Mouse (Mus musculus): ENCODE data around the gene Lrrc46. TPM values are rescaled to one million over a fixed set of nuclear protein-coding genes. Genes with fewer than 3 reads are reported as not detected.

The Lrrc46 gene
- polyA plus RNA-seq, 1 experiment = 1.1 TPM

DNA sequence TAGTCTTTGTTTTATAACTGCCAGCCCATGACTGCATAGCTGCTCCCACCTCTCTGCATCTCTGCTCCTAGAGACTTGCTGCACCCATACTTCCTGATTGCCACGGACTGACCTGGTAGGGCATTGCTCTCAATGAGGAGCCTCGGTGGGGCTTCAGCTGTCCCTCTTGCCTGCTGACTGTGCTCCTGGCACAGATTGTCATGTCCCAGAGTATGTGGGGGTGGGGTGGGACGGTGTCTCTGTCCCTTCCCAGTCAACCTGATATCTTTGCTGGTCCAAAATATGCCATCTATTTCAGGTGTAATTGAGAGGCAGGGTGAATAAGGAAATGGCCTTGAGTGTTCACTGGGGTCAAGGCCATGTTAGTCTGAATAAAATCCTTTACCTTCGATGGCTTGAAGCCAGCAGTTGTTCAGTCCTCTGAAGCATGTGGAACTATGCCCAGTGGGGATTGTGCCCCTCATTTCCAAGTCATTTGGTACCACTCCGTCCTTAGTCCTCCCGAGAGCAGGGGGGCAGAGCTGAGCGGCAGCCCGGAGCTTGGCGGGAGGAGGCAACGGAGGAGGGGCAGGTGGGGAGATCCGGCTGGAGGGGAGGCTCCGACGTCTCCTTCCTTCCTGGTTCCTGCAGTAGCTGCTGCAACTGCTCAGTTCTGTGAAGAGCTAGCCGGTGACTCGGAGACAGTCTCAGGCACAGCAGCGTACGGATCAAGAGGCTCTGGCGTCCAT lies 9.2 kb upstream of the Lrrc46 start, which contains the start of gene Osbpl7:
Osbpl7 (plus strand) TSS at position 413 of the 728 bp plus-strand sequence.
- H3K27ac ChIP-seq (ENCODE audit: insufficient read depth, low read length) = no peak within 1 kb of the TSS
- peaks cover 1% of the 10 kb centered on the region; the same call in 1 of the 2 replicates for H3K4me1 ChIP-seq (ENCODE audit: control insufficient read depth, insufficient read depth, low read length)
- peak within 1 kb of the TSS; percentile 54 for H3K4me3 ChIP-seq (ENCODE audit: insufficient read depth, low read length)
- peak; percentile 84 for TF ChIP-seq POLR2A (IDR thresholded peaks at IDR 0.05; ENCODE audit: extremely low read depth, insufficient read depth, low read length)
- peak; percentile 40; the same call in 1 of the 2 replicates for TF ChIP-seq CTCF (IDR thresholded peaks at IDR 0.05; ENCODE audit: extremely low read depth, insufficient read depth, low read length)

DNA sequence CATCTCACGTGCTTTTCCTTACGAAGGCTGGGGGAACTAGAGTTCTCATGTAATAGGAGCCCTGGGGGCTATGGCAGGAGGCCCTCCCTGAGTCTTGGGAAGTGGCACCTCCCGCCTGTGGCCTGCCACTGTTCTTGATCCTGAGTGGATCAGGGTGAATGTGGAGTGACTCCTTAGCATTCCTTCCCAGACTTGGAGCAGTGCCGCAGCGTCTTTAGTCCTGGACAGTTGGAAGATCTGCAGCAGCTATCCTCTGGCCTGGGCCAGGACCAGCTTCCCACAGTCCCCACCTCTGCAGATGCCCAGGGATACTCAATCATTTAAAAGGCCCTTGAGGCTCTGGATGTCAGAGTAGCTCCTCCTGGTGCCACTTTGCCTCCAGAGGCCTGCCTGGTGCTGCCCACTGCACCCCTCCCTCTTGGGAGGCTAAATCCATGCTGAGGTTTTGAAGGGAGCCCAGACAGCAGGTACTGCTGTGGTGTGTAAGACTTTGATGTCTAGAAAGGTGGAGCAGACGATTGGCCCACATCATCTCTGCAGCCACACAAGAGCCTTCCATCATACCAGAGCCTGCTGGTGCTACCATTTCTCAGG lies 8.4 kb upstream of the Lrrc46 start:
- no peak overlapping the region for H3K4me3 ChIP-seq (ENCODE audit: insufficient read depth, low read length)
- no peak overlapping the region for H3K27ac ChIP-seq (ENCODE audit: insufficient read depth, low read length)
- TF ChIP-seq POLR2A (IDR thresholded peaks at IDR 0.05; ENCODE audit: extremely low read depth, insufficient read depth, low read length) = no peak
- TF ChIP-seq CTCF (IDR thresholded peaks at IDR 0.05; ENCODE audit: extremely low read depth, insufficient read depth, low read length) = no peak
- peaks cover 4% of the 10 kb centered on the region for H3K4me1 ChIP-seq (ENCODE audit: control insufficient read depth, insufficient read depth, low read length)

DNA sequence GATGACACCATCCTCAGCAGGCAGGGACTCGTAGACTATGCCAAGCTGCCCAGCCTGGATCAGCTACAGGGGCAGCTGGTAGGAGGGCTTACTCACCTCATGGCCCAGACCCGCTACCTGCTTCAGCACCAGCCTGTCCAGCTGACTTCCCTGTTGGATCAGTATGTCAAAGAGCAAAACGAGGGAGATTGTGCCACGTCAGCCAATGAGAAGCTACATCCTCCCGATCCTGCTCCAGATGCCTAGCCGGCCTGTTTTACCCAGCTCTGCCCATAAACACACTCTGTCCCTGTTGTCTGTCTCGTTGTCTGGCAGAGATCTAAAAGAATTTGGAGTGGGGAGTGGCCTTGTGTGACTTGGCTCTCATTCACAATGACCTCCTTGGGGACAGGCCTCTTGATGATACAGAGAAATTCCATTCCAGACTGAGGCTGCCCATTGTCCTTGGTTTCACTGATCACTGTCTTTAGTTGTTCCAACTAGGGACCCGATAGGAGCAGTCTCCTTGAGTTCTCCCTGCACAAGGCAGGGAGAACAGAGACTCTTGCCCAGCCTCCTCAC lies 7.0 kb upstream of the Lrrc46 start:
- TF ChIP-seq CTCF (IDR thresholded peaks at IDR 0.05; ENCODE audit: extremely low read depth, insufficient read depth, low read length) (no peak), POLR2A (IDR thresholded peaks at IDR 0.05; ENCODE audit: extremely low read depth, insufficient read depth, low read length) (no peak)
- H3K4me1 ChIP-seq (ENCODE audit: control insufficient read depth, insufficient read depth, low read length) = peaks cover 4% of the 10 kb centered on the region
- no peak overlapping the region for H3K4me3 ChIP-seq (ENCODE audit: insufficient read depth, low read length)
- no peak overlapping the region for H3K27ac ChIP-seq (ENCODE audit: insufficient read depth, low read length)

DNA sequence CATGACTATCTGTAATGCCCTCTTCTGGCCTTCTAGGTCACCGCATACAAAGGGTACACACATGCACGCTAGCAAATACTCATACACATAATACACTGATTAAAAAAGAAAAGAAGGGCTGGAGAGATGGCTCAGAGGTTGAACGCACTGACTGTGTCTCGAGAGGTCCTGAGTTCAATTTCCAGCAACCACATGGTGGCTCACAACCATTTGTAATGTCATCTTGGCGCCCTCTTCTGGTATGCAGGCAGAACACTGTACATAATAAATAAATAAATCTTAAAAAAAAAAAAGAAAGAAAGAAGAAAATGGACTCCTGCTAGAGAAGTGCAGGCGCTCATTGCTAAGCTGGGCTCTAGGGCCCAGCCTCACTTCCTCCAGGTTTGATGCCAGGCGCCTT lies 4.7 kb upstream of the Lrrc46 start:
- peaks cover 7% of the 10 kb centered on the region for H3K4me1 ChIP-seq (ENCODE audit: control insufficient read depth, insufficient read depth, low read length)
- no peak overlapping the region for H3K4me3 ChIP-seq (ENCODE audit: insufficient read depth, low read length)
- TF ChIP-seq CTCF (IDR thresholded peaks at IDR 0.05; ENCODE audit: extremely low read depth, insufficient read depth, low read length) = no peak
- TF ChIP-seq POLR2A (IDR thresholded peaks at IDR 0.05; ENCODE audit: extremely low read depth, insufficient read depth, low read length) = no peak
- no peak overlapping the region for H3K27ac ChIP-seq (ENCODE audit: insufficient read depth, low read length)

DNA sequence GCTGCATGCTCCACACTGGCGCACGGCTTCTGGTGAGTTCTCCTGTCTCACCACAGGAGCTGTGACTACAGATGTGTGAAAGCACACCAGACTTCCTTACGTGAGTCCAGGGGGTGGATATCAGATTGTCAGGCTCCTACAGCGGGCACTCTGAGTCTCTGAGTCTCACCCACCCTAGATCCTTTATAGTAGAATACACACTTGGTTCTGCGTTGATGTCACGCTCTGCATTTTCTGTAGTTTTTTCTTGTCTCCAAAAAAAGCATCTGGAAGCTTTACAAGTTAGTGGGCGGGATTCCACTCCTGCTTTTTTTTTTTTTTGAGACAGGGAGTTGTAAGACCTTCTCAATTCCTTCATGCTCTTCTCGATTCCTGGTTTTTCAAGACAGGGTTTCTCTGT lies 3.7 kb upstream of the Lrrc46 start:
- H3K4me1 ChIP-seq (ENCODE audit: control insufficient read depth, insufficient read depth, low read length) = peaks cover 5% of the 10 kb centered on the region; the same call in 1 of the 2 replicates
- no peak overlapping the region for H3K4me3 ChIP-seq (ENCODE audit: insufficient read depth, low read length)
- TF ChIP-seq POLR2A (IDR thresholded peaks at IDR 0.05; ENCODE audit: extremely low read depth, insufficient read depth, low read length) = no peak
- TF ChIP-seq CTCF (IDR thresholded peaks at IDR 0.05; ENCODE audit: extremely low read depth, insufficient read depth, low read length) = no peak
- H3K27ac ChIP-seq (ENCODE audit: insufficient read depth, low read length) = no peak overlapping the region

DNA sequence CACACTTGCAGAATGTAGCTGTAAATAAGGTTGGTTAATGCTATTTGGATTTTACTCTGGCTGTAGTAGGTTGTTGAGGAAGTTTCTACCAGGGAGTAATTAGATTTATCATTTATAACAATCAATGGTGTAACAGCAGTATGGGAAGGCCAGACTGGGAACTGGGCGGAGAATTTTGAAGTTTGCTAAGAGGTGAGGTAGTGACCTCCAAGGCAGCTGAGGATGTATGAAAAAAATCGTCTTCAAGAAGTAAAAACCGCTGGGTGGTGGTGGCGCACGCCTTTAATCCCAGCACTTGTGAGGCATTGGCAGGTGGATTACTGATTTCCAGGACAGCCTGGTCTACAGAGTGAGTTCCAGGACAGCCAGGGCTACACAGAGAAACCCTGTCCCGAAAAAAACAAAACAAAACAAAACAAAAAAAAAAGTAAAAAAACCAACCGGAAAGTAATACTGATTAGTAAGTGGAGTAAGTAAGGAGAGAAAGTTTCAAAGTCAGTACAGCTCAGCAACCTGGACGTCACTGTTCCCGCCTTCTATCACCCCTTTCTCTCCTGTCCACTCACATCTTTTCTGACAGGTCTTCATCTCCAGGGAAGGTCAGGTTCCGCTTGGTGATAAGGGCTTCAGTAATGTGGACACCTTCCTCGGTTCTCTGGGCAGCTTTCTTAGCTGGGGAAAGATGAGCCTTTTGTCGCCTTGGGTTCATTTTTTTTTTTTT lies 746 bp downstream of the Lrrc46 start:
- Histone ChIP-seq H3K27ac (ENCODE audit: insufficient read depth, low read length) (no peak overlapping the region), H3K4me3 (ENCODE audit: insufficient read depth, low read length) (peak overlapping the region; percentile 79; the same call in 1 of the 2 replicates), H3K4me1 (ENCODE audit: control insufficient read depth, insufficient read depth, low read length) (peaks cover 5% of the 10 kb centered on the region; the same call in 1 of the 2 replicates)
- TF ChIP-seq CTCF (IDR thresholded peaks at IDR 0.05; ENCODE audit: extremely low read depth, insufficient read depth, low read length) (no peak), POLR2A (IDR thresholded peaks at IDR 0.05; ENCODE audit: extremely low read depth, insufficient read depth, low read length) (no peak)

DNA sequence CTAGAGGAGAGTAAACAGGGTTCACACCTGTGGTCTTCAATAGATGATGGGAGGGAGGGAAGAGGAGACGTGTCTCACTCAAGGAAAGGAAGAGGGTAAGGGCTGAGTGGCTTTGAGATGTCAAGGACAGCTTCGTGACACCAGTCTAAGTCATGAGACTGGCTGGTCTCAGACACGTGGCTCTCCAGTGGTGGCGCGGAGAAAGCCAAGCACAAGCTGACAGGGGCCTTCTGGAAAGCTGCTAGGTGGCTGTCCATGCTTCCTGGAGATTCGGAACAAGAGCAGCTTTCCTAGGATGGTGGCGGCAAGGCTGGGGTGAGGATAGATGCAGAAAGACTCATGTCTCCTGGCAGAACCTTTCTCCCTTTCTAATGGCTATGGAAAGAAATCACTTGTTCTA lies 2.3 kb downstream of the Lrrc46 start:
- Histone ChIP-seq H3K27ac (ENCODE audit: insufficient read depth, low read length) (no peak overlapping the region), H3K4me3 (ENCODE audit: insufficient read depth, low read length) (no peak overlapping the region), H3K4me1 (ENCODE audit: control insufficient read depth, insufficient read depth, low read length) (peaks cover 2% of the 10 kb centered on the region; the same call in 1 of the 2 replicates)
- no peak for TF ChIP-seq POLR2A (IDR thresholded peaks at IDR 0.05; ENCODE audit: extremely low read depth, insufficient read depth, low read length)
- TF ChIP-seq CTCF (IDR thresholded peaks at IDR 0.05; ENCODE audit: extremely low read depth, insufficient read depth, low read length) = no peak

DNA sequence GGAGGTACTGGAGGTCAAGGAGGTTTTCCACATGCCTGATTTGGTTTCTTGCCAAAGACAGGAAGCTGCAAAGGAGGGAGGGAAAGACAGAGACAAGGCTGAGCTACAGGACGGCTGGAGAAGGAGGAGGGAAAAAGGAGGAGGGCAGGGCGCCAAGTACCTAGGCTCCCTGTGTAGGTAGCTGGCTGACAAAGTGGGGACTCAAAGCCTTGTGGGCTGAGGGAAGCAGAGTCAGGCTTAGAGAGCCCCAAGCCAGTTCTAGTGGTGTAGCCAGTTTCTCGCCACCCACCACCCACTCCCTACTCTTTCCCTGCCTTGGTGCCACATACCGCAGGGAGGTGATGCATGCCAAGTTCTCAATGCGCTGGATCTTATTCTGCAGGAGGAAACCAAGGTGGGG lies 5.1 kb downstream of the Lrrc46 start:
- TF ChIP-seq CTCF (IDR thresholded peaks at IDR 0.05; ENCODE audit: extremely low read depth, insufficient read depth, low read length) = no peak
- no peak for TF ChIP-seq POLR2A (IDR thresholded peaks at IDR 0.05; ENCODE audit: extremely low read depth, insufficient read depth, low read length)
- Histone ChIP-seq H3K4me3 (ENCODE audit: insufficient read depth, low read length) (no peak overlapping the region), H3K4me1 (ENCODE audit: control insufficient read depth, insufficient read depth, low read length) (no peaks in the 10 kb centered on the region; the same call in 1 of the 2 replicates), H3K27ac (ENCODE audit: insufficient read depth, low read length) (no peak overlapping the region)

DNA sequence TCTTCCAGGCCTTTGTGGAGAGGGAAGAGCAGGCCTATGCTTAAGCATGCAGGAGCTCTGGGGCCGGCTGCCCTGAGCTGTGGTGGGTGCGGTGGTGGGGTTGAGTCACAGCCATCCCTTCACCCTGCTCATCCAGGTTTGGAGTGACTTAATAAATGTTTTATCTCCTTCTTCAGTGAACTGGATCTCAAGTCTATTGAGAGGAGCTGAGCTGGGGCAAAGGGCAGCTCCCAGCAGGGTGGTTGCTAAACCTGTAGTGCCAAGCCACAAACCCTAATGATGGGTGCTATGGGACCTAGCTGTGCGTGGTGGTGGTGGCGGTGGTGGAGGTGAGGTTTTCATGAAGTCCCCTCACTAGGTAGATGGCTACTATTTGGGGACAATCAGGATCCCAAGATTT lies 7.4 kb downstream of the Lrrc46 start:
- H3K4me1 ChIP-seq (ENCODE audit: control insufficient read depth, insufficient read depth, low read length) = 0 out of 2 replicates have a peak, but pooled peaks cover 2% of the 10 kb centered on the region

More for the DNA sequence above, 7.4 kb downstream of the Lrrc46 start:
- Histone ChIP-seq H3K27ac (ENCODE audit: insufficient read depth, low read length) (no peak overlapping the region), H3K4me3 (ENCODE audit: insufficient read depth, low read length) (no peak overlapping the region)
- TF ChIP-seq CTCF (IDR thresholded peaks at IDR 0.05; ENCODE audit: extremely low read depth, insufficient read depth, low read length) (no peak), POLR2A (IDR thresholded peaks at IDR 0.05; ENCODE audit: extremely low read depth, insufficient read depth, low read length) (no peak)
